Mouse (Mus musculus) cortical plate, adult 2 months (tissue): Measurements from ENCODE around the gene Chrnb4.

Source experiments
- CTCF ChIP-seq: fragments of 200-500 bp; IDR thresholded peaks from 2 replicates; pipeline ENCODE4 v1.5.1; 2011; ENCODE audit warnings: mild to moderate bottlenecking, control low read depth, low read length; ENCODE audit not compliant: insufficient read depth; ENCODE audit errors: extremely low read depth
- POLR2A ChIP-seq: fragments of 200-500 bp; IDR thresholded peaks from 2 replicates; pipeline ENCODE4 v1.6.1; 2011; ENCODE audit warnings: mild to moderate bottlenecking, low read length, control low read depth; ENCODE audit not compliant: insufficient read depth; ENCODE audit errors: extremely low read depth

DNA sequence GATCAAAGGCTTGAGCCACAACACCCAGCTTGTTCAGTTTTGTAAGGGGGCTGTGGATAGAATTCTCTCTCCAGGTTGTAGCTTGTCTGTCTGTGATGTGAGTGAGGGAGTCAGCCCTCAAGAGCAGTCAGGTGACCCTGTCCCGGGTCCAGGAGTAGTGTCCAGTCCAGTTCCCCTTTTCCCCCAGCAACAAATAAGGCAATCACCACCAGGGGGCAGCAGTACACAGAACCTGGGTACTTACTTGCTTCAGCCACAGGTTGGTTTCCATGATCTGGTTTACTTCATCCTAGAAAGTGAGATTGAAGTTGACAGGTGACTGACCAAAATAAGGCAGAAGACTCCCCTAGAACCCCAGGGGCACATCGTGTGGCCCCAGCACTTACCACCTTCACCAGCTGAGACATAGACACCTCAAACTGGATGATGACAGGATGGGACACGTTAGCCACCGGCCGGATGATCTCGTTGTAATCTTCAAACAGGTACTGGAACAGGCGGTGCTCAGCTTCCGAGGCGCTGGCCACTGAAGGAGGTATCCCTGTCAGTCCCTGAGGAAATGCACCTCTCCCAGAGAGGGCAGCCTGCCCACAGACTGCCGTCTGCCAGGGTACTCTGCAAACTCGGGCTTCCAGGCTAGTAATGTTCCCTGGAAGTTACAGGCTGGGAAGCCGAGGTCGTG is 24.5 kb downstream of the Chrnb4 start:
- TF ChIP-seq CTCF = peak; percentile 80
- no peak for TF ChIP-seq POLR2A
